Mouse (Mus musculus) gonadal fat pad, adult 2 months (tissue): ENCODE data around the gene Zranb3. TPM values are rescaled to one million over a fixed set of nuclear protein-coding genes. Genes with fewer than 3 reads are reported as not detected.
"Not testable (repeated sequence)": the region's sequence is repeated elsewhere in the genome, so short reads cannot be mapped to it uniquely, and the experiment has no call there.

Experiments used
- DNase-seq: peaks from one replicate; pipeline ENCODE4 v3.0.0-alpha.2; 2012; ENCODE audit warnings: low read depth
- polyA plus RNA-seq: library from polyadenylated mRNA; depleted of rRNA; stranded (reverse); fragments of >200 nt; gene quantifications from 2 replicates; pipeline ENCODE4 v1.2.3, GENCODE M21; 2012

Gene Zranb3
- polyA plus RNA-seq, 1 experiment, result 1.5 TPM

DNA sequence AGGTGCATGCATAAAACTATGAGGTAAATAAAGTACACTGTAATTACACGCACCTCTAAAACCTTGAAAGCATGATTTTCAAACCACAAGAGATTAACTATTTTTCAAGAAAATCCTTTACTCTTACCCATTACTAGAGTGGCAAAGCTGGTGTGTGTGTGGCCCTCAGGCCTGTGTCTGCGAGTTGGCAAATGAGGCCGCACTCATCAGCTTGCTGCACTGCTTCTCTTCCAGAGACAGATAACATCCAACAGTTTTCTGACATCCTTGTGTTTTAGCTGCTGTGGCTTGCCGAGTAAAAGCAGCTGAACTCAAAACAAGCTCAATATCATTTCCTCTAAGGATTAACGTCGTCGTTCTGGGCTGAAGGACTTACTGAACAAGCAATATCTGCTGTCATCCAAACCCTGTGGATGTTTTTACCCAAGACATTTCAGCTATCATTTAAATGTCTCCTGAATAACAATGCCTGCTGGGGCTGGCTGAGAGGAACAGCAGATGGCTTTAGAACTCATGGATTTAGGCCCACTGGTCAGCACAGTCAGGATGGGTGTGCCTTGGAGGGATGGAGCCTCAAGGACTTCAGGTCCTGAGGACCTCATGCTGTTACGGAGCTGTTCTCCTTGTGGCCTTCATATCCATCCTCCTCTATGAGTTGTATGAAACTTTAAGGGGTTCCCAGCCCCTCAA is 42.0 kb downstream of the Zranb3 start:
- no peak for DNase-seq

DNA sequence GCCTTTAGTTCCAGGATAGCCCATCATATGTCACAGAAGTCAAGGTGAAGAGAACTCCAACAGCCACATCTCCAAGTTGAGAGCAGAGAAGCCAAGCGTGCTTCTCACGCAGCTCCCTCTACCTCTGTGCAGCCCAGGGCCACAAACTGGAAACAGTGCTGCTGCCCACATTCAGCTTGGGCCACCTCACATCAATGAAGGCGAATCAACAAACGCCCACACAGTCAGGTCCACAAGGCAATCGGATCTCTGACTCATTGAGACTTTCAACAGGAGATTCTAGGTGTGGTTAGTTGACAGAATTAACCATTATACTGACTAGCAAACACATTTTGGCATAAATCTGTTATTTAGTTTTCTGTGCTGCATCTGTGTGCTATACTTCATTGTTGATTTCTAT is 44.2 kb downstream of the Zranb3 start:
- DNase-seq, result no peak

DNA sequence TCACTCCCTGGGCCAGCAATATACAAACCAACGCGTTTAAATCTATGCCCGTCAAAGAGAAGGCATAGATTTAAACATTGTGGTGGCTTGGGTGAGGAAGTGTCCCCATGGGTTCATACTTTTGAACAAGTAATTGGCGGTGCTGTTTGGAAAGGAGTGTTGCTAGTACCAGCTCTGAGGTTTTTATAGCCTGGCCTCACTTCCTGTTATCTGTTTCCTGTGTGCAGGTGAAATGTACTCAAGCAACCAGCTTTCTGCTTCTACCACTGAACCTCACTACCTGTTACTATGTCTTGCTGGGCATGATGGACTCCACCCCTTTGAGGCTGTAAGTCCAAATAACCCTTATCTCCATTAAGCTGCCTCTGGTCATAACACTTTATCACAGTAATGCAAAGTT is 45.6 kb downstream of the Zranb3 start:
- DNase-seq, result no peak

DNA sequence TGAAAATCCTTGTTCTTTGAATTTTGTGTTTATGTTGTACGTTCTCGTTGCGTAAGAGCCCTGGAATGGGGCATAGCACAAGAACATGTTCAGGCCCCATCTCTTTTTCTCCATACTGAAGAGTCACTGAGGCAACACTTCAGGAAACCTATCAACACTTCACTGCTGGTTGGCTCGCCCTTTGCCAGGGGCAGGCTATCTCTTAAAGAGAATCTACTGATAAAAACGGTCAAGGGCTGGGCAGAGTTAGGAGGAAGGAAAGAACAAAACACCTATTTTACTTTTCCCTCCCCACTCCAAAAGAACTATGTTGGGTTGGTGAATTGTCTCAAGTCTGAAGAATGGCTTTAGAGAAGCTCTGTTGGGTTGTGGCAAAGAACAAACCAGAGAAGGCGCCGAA is 55.9 kb downstream of the Zranb3 start:
- DNase-seq, result no peak

DNA sequence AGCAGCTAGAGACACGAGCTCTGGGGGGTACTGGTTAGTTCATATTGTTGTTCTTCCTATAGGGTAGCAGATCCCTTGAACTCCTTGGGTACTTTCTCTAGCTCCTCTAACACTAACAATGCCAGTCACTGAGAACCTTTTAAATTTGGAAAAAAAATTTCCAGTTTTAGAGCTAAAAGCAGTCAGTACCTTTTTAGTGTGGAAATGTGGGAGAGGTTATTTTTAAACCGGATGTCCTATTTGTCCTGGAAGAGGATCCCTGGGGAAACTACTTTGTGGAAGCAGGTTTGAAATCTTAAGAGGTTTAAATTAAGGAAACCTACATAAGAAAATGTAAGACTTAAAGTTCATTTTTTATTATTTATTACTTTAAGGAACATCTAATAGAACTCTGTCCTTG is 56.4 kb downstream of the Zranb3 start:
- no peak for DNase-seq

DNA sequence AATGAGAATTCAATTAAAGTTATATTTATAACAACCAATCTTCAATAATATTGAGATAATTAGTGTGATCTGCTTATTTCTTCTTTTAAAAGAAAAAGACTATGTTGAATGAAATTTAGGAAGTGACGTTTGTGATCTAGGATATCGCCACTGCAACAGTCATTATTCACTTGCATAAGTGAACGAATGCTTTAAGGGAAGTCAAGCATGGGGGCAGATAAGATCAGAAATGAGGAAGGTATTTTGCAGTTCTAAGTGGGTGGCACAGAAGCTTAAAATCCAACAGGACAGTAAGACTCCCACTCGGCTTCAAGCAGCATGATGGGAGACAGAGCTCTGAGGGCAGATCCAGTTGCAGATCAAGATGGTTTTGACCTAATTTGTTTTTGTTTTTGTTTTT is 58.7 kb downstream of the Zranb3 start:
- DNase-seq, result no peak

DNA sequence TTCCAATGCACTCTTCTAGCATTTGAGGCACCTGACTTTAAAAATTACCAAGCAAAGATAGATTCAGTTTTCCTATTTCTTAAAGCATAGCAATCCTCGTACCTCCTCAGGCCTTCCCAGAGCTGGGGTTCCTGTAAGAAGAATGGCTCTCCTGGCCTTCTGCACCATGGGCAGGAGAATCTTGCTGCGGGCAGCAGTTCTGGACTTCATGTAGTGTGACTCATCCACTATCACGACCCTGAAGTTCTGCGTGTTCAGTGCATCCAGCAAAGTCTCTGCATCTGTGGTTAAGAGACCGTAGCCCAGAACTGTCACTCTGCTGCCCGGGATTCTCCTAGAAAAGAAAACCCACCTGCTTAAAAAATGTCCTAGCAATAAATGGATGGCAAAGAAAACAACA is 66.6 kb downstream of the Zranb3 start:
- no peak for DNase-seq

DNA sequence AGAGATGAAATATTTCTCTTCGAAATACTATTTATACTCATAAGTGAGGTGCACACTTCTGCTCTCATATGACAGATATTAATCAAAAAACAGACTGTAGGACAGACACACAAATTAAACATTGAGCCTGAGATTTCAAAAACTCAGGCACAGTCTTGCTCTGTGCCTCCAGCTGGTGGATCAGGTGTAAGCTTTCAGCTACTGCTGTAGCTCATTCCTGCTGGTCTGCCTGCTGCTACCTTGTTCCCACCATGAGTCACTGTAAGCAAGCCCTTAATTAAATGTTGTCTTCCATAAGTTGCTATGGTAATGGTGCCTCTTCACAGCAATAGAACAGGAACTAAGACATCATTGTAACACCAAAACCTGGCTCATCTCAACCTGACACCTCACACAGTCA is 70.7 kb downstream of the Zranb3 start:
- DNase-seq, result no peak

DNA sequence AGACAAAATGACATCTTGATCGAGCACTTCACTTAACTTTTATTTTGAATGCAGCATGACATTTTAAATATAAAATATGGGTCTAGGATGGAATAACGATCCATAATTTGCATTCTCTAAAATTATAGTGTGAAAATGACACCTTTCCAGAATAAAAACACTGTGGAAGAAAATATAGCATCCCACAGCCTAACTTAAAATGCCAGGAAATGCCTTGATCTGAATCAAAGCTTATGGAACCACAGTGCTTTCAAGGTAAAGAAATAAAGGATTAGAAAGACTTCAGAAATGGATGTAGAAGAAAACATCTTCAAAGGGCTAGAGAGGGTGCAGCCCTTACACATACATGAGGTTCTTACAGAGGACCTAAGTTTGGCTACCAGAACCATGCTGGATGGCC is 71.3 kb downstream of the Zranb3 start:
- DNase-seq, result no peak

DNA sequence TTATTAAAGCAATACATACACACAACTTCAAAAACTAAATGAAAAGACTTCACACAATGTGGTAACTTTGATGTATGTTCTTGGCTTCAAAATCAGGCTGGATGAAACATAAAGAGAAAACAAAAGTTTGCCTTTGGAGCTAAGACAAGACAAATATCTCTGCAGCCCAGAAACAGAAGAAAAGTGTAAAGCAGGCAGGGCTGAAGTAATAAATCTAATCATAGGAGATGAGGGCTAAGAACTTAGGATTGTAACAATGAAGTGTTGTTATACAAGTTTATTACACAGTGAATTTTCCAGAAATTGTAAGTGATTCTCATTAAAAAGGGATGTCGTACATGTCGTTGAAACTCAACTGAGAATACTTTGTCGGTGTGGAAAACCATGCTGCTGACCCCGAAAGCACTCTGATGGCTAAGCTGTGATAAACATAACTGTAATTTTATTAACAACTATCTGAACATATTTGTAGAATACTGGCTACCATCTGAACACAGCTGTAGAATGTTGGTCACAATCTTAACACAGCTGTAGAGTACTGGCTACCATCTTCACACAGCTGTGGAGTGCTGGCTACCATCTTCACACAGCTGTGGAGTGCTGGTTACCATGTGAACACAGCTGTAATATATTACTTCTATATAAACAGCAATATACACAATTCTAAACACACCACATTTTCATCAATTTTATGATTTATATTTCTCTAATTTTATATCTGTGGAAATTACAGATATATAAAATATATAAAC is 78.3 kb downstream of the Zranb3 start:
- no peak for DNase-seq

DNA sequence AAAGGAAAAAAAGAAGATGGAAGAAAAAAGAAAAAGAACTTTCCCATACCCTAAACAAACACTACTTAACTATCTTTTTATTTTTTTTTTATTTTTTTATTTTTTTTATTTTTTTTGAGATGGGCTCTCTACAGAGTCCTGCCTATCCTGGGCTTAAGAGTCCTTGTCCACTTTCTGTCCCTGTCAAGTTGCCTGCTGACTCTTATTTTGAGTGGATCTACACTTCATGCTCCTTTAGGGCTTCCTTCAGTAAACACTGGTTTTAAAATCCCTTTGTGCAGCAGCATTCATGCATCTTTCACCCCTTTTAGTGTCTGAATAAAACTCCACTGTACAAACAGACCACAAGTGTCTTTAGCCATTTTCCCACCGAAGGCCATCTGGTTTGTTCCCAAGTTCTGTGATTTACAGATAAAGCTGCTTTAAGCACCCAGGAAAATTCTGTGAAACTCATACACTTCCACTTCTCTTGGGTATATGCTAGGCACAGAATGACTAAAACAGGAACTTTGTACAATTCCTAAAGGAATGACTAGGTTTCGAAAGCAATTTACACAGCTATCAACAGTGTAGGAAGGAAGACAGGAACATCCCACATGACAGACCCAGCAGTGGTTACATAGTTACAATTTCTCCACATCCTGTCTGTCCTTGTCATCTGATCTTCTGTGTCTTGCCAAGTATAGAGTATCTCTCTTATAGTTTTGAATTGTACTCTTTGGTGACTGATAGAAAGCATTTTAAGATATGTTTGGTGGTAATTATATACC is 82.7 kb downstream of the Zranb3 start:
- no peak for DNase-seq

DNA sequence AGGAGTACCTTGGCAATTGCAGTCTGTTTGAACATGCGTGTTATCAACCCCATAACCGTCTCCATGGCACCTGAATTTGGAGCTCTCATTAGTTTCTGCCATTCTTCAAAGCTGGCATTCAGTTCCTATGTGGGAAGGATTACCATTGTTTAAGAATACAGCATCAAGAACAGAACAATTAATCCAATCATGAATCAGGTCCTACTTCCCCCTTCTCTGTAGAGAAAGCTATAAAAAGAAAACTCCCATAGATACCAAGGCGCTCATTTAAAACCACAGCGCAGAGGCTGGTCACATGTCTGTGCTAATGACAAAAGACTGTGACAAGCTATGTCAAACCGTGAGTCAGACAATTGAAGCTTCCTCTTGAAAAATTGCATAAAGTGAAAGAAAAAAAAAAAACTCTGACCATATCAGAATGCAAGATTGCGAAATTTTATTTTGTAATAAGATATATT is 86.8 kb downstream of the Zranb3 start:
- no peak for DNase-seq

DNA sequence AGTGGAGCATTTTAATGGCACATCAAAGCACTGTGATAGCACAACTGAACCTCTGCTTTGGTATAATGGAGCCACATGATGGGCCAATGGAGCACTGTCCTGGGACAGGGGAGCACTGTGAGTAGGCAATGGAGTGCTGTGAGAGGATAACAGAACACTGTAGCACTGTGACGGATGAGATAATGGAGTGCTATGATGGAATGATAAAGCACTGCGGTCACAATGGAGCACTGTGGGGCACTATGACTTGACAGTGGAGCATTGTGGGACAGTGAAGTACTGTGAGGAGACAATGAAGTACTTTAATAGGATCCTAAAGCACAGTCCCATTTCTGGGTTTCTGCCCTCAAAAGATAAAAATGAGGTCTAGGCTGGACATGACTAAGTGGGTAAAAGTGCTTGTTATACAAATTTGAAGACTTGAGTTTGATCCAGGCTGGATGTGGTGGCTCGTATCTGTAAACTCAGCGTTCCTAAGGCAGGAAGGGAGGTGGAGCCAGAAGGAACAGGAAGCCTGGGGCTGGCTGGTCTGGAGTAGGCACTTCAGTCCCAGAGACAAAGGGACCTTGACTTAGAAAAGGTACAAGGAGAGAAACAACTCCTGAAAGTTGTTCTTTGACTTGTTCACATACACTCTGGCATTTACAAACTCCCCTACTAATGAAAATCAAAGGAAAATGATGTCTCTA is 89.0 kb downstream of the Zranb3 start:
- DNase-seq, result no peak

DNA sequence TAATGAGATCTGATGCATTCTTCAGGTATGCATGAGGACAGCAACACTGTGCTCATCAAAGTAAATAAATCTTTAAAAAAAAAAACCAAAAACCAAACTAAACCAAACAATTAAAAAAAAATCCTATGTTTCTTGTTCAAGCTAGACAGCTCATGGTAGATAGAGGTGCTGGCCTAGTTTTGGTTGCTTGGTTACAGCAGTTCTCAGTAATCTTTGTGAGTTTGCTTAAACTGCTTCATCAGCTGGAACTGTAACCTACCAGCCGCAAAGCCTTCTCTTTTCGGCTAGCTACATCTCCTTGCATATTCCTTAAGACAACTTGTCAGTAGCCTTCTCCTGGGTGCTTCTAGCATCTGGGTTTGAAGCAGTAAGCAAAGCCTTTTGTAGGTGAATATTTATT is 93.1 kb downstream of the Zranb3 start:
- DNase-seq, result no peak

DNA sequence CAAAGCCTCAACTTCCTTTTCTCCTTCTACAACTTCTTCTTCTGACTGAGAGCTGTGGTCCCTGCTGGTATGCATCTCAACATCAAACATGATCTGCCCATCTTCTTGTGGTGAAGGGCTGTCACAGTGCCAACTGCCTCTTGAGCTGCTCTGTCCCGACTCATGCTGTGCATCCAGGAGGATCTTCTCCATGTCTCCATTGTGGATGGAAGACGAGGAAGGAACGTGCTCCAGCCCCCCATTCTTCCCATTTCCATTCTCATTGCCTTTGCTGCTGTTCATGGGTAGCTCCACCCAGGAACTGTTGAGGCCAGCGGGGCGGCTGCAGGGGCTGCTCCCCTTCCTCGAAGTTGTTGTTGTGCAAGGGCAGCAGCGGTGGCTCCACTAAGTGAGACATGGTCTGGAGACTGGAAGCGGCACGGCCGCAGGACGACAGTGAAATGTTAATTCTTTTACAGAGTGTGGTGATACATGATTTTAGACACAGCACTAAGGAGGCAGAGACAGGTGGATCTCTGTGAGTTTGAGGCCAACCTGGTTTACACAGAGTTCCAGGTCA is 96.7 kb downstream of the Zranb3 start:
- DNase-seq, result not testable (repeated sequence)

DNA sequence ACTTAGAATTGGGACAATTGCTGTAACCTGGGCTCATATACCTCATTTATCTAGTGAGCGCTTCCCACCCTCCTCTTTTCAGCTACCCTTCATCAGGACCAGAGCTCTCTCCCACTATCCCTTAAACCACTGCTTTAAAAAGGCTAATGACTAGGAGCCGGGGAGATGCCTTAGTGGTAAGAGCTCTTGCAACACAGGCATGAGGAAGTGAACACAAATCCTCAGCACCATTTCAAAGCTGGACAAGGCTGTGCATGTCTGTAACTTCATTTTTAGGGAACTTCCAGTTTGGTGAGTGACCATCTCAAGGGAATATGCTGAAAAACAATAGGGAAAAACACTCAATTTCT is 98.5 kb downstream of the Zranb3 start:
- DNase-seq, result no peak

DNA sequence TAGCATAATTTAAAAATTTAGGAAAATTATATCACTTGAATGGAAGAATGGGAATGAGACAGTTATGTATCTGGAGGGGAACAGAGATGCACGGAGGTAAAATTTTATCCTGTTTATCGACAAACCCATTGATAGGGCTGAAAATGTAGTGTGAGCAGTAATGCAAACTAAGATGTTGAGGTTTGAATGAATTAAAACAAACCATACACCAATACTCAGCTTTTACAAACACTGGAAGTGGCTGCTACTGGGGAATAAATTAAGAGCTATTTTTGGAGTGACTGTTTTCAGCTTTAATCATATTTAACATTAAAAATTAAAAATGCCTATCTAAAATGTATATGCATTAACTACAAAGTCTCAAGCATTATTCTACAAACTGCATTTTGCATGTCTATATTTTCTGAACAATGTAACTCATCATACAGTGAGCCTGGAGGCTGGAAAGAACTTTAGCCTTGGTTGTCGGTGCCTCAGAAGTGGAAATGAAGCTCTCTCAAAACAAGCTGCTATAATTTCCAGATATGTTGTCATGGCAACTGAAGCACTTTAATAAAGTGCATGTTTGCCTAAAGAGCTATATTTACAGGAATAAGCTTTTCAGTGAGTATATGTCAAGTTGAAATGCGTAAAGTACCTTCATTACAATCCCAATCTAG is 99.0 kb downstream of the Zranb3 start:
- DNase-seq, result no peak

DNA sequence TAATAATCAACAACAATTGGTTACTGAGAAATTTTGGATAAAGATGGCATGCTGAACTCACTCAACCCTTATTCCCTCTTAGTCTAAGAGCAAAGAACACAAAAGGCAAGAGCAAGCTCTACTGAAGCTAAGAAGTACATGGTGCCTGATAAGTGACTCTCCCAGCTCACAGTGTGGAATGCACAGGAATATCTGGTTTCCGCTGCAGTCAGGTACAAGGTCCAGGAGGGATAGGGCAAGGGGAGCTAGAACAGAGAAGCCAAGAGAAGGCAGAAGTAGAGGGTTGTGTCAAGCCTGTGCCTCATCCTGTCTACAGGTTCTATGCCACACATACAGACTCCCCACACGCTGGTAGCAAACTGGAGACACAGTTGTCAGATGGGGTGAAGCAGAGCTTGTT is 100.7 kb downstream of the Zranb3 start:
- DNase-seq, result no peak

DNA sequence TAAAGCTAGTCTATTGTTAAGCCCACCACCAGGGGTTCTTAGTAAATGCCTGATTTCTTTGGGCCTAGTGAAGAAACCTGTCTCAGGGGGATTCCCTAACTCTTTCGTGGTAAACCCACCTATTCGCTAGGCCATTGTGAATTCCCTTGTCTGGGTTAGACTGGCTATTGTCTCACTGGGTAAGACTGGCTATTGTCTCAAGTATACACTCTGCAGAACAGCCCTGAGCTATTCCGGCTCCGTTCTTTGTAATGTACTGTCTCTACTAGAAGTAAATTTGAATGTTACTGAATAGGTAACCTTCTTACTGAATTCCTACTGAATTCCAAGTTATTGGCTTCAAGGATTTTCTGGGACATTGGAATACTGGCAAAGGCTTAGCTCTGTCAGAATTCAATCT is 101.9 kb downstream of the Zranb3 start:
- DNase-seq, result not testable (repeated sequence)

DNA sequence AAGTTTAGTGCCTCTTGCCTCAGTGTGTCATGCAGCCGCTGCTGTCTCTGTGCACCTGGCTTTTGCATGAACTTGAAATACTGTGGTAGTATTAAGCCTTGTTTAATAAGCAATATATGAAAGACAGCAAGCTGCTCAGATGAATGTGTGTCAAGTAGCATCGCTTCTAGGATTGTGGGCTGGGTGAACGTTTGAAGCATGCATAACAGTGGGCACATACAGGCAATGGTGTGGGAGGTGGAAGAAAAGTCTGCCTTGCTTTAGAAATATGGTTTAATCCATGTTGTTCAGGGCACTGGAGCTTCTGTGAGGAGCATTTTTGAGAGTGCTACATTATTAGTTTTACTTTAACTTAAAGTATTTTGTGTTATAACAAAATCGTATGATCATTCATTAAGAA is 109.0 kb downstream of the Zranb3 start:
- no peak for DNase-seq
